Mouse (Mus musculus) lung, adult 2 months (tissue): ENCODE measurements around the gene Slco4a1. TPM values are rescaled to one million over a fixed set of nuclear protein-coding genes. Genes with fewer than 3 reads are reported as not detected.
A peak's percentile ranks its signal among the peaks of the same experiment; 100 is the strongest.

ENCODE experiments used
- DNase-seq: peaks from one replicate; pipeline ENCODE4 v3.0.0; 2022
- H3K4me1 ChIP-seq: fragments of 200-500 bp; 2 replicates; pipeline ENCODE4 v1.6.1; 2011; ENCODE audit warnings: low read length; ENCODE audit not compliant: control insufficient read depth, insufficient read depth
- H3K4me3 ChIP-seq: fragments of 200-500 bp; replicated peaks from 2 replicates; pipeline ENCODE3; 2011; ENCODE audit warnings: low read depth, mild to moderate bottlenecking, control low read depth, low read length; ENCODE audit errors: extremely low read depth
- CTCF ChIP-seq: fragments of 200-500 bp; IDR thresholded peaks from 2 replicates; pipeline ENCODE4 v1.5.1; 2011; ENCODE audit warnings: mild to moderate bottlenecking, low read length, control low read depth; ENCODE audit not compliant: insufficient read depth
- POLR2A ChIP-seq: fragments of 200-500 bp; IDR thresholded peaks from 2 replicates; pipeline ENCODE4 v1.6.1; 2011; ENCODE audit warnings: low read depth, mild to moderate bottlenecking, control low read depth, low read length, borderline replicate concordance; ENCODE audit errors: extremely low read depth
- WGBS: fragments of 180-500 bp; shearing (Covaris S2); methylation state at CpG from one replicate; pipeline ENCODE4 v1.1.7; 2018; 5-methylcytosine and 5-hydroxymethylcytosine counted together
- polyA plus RNA-seq: library from polyadenylated mRNA; depleted of rRNA; stranded (reverse); fragments of >200 nt; gene quantifications from 2 replicates; pipeline ENCODE4 v1.2.3, GENCODE M21; 2012; rRNA removed

Slco4a1 gene
- 4.9 and 6.2 TPM in 2 replicates for polyA plus RNA-seq

DNA sequence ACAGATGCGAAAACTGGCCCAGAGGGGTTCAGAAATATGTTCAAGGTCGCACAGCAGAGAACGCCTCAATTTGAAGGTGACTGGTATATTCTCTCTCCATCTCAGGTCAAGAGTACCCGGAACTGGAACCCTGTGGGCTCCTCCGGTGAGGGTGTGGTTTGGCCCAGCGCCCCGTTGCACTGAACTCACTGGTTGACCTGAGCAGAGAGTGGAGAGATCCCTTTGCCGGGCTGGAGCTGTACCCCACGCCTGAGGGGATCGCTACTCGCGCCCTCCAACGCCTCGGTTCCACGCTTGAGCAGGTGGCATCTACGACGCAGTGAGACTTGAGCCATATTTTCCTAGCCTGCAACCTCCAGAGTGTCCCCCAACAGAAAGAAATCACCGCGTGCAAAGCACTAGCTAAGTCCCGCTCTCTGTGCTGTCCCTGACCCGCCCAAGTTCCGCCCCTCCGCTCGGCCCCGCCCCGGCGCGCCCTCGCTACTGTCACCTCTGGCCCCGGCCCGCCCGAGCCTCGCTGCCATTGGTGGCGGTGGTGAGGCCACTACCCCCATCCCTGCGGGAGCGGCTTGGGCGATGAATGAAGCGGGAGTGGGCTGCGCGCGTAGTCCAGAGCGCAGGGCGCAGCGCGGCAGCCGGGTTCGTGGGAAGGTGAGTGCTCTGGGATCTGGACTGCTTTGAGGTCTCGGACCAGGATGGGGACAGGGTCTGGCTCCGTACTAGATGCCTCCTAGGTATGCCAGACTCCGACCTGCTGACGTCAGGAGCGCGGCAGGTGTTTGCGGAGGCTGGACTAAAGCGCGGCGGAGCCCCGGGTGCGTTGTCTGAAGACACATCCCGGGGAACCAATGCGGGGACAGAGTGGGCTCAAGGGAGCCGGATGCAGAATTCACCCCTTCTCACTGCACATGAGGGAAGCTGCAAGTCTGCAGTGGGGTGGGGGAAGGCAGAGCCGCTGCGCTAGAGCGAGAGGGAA is at the start of gene Slco4a1:
TSS of gene Slco4a1 (plus strand) at position 523 of the 976 bp plus-strand sequence.
- Histone ChIP-seq H3K4me3 (peak within 1 kb of the TSS; percentile 74), H3K4me1 (peaks cover 4% of the 10 kb centered on the region; the same call in 1 of the 2 replicates)
- 2% methylated on average over 65 of the region's 65 CpGs for WGBS
- peak; percentile 87 for DNase-seq
- TF ChIP-seq CTCF (no peak), POLR2A (peak; percentile 35; the same call in 1 of the 2 replicates)

DNA sequence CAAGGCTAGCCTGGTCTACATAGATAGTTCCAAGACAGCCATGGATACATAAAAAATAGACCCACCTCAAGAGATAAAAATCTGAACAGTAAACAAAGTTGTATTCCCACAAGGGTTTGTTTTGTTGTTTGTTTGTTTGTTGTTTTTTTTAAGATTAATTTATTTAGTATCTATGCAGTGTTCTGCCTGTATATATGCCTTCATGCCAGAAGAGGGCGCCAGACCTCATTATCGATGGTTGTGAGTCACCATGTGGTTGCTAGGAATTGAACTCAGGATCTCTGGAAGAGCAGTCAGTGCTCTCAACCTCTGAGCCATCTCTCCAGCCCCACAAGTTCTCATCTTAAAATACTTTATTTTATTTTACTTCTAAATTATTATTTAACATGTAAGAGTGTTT is 47.6 kb upstream of the Slco4a1 start:
- DNase-seq, result no peak
- no peak overlapping the region for H3K4me3 ChIP-seq
- TF ChIP-seq CTCF (no peak), POLR2A (no peak)
- WGBS, result 28% methylated on average over 2 of the region's 2 CpGs
- no peaks in the 10 kb centered on the region for H3K4me1 ChIP-seq

DNA sequence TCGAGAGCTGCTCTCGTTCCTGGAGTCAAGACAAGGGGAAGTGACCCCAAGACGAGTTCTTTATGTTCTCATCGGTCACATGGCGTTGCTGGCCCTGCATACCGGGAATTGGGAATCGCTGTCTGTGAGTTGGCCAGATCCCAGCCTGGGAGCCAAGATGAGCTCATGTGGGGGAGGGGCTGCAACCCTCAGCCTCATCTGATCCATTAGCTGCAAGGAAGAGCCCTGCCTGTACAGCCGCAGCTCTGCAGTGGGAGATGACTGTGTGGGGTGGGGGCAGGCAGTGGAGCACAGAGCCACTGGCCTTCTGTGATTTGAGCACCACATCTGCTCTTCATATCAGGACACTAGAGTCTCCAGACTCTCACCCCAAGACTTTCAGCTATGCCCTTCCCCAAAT is 45.6 kb upstream of the Slco4a1 start:
- no peak for DNase-seq
- Histone ChIP-seq H3K4me3 (no peak overlapping the region), H3K4me1 (no peaks in the 10 kb centered on the region)
- TF ChIP-seq POLR2A (no peak), CTCF (no peak)
- WGBS, result 58% methylated on average over 8 of the region's 8 CpGs

DNA sequence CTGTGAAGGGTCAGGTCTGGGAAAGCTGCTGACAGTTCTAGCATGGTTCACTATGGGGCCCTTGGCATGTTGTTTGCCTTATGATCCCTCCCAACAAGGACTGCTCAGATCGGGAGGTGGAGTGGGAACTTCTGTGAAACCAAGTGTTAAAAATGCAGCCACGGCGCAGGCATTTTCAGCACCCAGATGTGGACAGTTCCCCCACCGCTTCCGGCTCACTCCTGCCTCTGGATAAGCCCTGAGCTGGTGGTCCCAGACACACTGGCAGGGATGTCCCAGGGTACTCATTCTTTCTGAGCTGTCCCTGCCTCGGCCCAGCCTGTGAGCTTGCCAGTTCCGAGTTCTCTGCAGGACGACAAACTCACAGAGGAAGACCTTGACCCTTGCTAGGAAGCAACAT is 45.0 kb upstream of the Slco4a1 start:
- Histone ChIP-seq H3K4me1 (no peaks in the 10 kb centered on the region), H3K4me3 (no peak overlapping the region)
- 10% methylated on average over 8 of the region's 8 CpGs for WGBS
- no peak for DNase-seq
- no peak for TF ChIP-seq CTCF
- TF ChIP-seq POLR2A, result no peak

DNA sequence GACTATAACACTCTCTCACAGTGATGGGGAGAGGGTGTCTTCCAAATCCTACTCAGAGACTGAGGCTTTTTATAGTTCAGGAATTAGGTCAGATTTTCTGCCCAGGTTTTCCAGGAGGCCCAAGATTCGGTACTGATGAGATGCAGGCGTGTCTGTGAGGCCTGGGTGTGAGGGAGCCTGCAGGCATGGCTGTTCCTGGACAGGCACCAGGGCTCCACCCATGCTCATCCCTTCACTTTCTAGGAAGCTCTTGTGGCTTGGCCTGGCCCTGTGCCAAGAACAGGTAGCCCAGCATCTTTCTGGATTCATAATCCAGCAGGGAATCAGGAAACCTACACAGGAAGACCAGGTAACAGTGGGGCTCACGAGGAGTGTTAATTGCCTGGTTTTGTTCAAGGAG is 40.4 kb upstream of the Slco4a1 start:
- DNase-seq, result no peak
- 51% methylated on average over 3 of the region's 3 CpGs for WGBS
- H3K4me1 ChIP-seq, result no peaks in the 10 kb centered on the region
- no peak overlapping the region for H3K4me3 ChIP-seq
- TF ChIP-seq POLR2A (no peak), CTCF (no peak)

DNA sequence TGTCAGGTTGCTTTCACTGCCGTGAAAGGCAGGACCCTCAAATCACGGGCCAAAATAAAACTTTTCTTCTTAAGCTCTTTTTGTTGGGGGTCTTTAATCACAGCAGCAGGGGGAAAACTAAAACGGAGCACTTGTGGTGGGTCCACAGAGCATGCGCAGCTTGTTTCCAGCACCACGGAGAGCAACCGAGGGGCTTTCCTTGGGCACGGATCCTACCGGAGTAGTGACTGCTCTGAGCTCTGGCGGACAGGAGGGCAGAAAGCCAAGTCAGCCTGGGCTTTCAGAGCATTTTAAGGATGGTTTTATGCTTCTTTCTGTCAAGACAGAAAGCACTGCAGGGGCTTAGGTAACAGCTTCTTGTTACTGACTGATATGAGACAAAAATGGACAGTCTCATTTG is 38.3 kb upstream of the Slco4a1 start:
- DNase-seq, result no peak
- no peak overlapping the region for H3K4me3 ChIP-seq
- WGBS, result 13% methylated on average over 9 of the region's 9 CpGs
- no peaks in the 10 kb centered on the region for H3K4me1 ChIP-seq
- TF ChIP-seq POLR2A, result no peak
- no peak for TF ChIP-seq CTCF

DNA sequence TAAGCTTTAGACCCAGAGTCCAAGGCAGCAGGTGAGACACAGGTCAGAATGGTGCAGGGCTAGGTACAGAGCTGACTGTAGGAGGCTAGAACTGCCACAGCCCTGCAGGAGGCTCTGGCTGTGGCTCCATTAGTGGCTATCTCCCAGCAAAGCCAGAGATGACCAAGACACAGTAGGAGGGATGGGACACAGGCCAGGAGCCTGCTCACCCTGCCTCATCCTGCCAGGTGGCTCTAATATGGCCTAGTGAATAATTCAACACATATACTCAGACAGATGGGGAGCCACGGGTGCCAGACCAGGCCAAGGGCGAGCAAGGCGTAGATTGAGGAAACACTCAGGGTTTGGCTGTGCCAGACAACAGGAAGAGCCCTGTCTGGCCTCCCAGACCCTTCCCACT is 35.4 kb upstream of the Slco4a1 start:
- TF ChIP-seq CTCF (no peak), POLR2A (no peak)
- DNase-seq, result no peak
- Histone ChIP-seq H3K4me3 (no peak overlapping the region), H3K4me1 (no peaks in the 10 kb centered on the region)
- WGBS, result 74% methylated on average over 3 of the region's 3 CpGs

DNA sequence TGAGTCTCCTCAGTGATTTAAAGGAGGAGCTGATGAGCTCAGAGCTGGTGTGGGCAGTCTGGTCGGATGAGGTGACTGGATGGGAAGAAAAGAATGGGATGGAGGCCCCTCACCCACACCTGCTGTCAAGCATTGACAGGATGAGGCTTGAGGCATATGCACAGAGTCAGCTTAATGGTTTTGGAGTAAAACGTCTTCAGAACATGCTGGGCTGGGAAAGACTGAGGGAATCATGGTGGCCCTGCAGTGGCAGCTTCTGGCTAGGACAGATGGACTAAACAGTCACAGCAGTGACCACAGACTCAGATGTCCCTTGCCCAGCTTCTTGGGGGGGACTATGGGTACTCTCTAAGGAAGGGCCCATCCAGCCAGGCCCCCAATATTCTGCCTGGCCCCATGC is 30.9 kb upstream of the Slco4a1 start:
- no peak overlapping the region for H3K4me3 ChIP-seq

DNA sequence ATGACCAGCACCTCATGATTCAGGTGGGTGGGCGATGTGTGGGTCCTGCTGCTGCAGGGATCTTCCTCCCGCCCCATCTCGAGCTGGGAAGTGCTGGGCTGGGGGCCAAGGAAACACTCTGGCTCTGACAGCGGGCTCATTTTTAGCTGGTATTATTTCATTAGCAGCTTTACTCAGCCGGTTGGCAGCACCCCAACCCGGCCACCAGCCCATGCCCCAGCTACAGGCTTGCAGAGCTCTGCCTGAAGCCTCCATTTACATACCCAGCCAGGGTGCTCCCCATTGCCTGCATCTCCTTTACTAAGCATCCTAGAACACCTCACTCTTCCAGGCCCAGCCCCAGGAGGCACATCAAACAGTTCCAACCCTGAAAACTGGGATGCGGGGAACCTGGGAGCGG is 29.0 kb upstream of the Slco4a1 start:
- TF ChIP-seq CTCF (no peak), POLR2A (no peak)
- 62% methylated on average over 8 of the region's 8 CpGs for WGBS
- no peak overlapping the region for H3K4me3 ChIP-seq
- no peak for DNase-seq
- H3K4me1 ChIP-seq, result no peaks in the 10 kb centered on the region

More for the DNA sequence above, 30.9 kb upstream of the Slco4a1 start:
- no peaks in the 10 kb centered on the region for H3K4me1 ChIP-seq
- TF ChIP-seq CTCF (no peak), POLR2A (no peak)
- 43% methylated on average over 2 of the region's 2 CpGs for WGBS
- DNase-seq, result no peak

DNA sequence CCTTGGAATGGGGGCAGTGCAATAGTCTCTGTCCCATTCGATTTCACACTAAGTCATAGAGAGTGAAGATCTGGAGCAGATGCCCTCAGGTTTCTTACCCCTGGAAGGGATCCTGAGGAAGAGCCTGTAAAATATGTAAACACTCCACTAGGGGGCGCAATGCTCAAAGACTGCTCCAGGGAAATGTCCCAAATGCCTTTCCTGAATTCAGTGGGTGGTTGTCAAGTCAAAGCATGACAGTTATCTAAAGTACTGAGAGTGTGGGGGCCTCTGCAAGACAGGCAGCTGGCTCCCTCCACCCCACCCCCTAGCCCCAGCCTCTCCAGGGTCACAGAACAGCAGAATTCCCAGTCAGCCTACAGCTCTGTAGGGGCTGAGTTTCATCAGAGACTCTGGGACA is 27.7 kb upstream of the Slco4a1 start:
- no peak overlapping the region for H3K4me3 ChIP-seq
- WGBS, result 24% methylated on average over 2 of the region's 2 CpGs
- TF ChIP-seq CTCF (0 out of 2 replicates have a peak, but pooled peaks have one; percentile 8), POLR2A (no peak)
- DNase-seq, result peak; percentile 15
- H3K4me1 ChIP-seq, result no peaks in the 10 kb centered on the region
